Mouse (Mus musculus): Measurements from ENCODE around the gene Psmc6. TPM values are rescaled to one million over a fixed set of nuclear protein-coding genes. Genes with fewer than 3 reads are reported as not detected.

Gene Psmc6
- total and polyA plus RNA-seq, 3 experiments, result 11.5 to 319 (median 223) TPM

DNA sequence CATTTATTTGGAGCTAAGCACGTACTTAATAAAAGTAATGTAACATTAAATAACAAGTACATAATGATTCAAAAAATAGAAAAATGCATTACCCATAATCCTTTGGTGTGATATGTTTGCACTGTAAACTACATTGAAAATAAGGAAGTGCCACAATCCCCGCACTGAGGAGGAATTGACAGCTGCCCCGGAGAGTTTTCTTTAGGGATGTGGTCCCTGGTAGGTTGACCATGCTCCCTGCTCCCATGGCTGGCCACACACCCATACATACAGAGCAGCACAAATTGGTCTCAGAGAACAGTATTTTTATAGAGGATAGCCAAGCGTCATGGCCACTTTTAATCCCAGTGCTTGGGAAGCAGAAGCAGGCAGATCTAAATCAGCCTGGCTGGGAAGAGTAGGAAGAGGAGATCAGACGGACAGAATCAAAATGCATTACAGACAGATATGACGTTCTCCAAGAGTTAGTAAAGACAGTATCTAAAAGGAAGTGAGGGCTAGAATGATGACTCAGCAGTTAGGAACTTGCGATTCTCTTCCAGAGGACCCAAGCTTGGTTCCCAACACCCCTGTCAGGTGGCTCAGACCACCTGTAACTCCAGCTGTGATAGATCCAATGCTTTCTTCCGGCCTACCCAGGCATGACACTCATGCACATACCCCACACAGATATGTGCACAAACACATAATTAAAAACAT is 21.8 kb upstream of the Psmc6 start:
- TF ChIP-seq GATA1 (IDR thresholded peaks at IDR 0.05; ENCODE audit: borderline replicate concordance, low read length), result no peak

GRCm38 (mm10) chr14:45309646-45310045 is 19.9 kb upstream of the Psmc6 start:
- H3K36me3 ChIP-seq (replicated peaks), result peaks cover 78% of the 10 kb centered on the region
- no peak for TF ChIP-seq GATA2 (IDR thresholded peaks at IDR 0.05; ENCODE audit: borderline replicate concordance, low read depth, low read length)
- no peaks in the 10 kb centered on the region for H3K27me3 ChIP-seq (ENCODE audit: insufficient read depth, low read length)
- ATAC-seq (ENCODE audit: extremely low read depth, insufficient number of reproducible peaks, low FRiP score, poor library complexity, severe bottlenecking) (no peak), DNase-seq (ENCODE audit: low spot score) (no peak)
- H3K4me3 ChIP-seq (ENCODE audit: low read depth, low read length), result peak overlapping the region; percentile 49; the same call in 1 of the 2 replicates
- H3K9me3 ChIP-seq (replicated peaks), result no peaks in the 10 kb centered on the region
- peaks cover 63% of the 10 kb centered on the region for H3K4me1 ChIP-seq (ENCODE audit: insufficient read depth, low read depth, low read length)

More for the DNA sequence above, 21.8 kb upstream of the Psmc6 start:
- no peak for DNase-seq (ENCODE audit: low spot score)
- peaks cover 45% of the 10 kb centered on the region for H3K4me1 ChIP-seq (ENCODE audit: insufficient read depth, low read depth, low read length)
- no peaks in the 10 kb centered on the region for H3K27me3 ChIP-seq (ENCODE audit: insufficient read depth, low read length)
- H3K9me3 ChIP-seq (replicated peaks), result no peaks in the 10 kb centered on the region
- ATAC-seq (ENCODE audit: extremely low read depth, insufficient number of reproducible peaks, low FRiP score, poor library complexity, severe bottlenecking), result peak; percentile 49; the same call in 1 of the 2 replicates
- H3K4me3 ChIP-seq (ENCODE audit: low read depth, low read length), result no peak overlapping the region; the same call in 1 of the 2 replicates
- peaks cover 80% of the 10 kb centered on the region for H3K36me3 ChIP-seq (replicated peaks)

DNA sequence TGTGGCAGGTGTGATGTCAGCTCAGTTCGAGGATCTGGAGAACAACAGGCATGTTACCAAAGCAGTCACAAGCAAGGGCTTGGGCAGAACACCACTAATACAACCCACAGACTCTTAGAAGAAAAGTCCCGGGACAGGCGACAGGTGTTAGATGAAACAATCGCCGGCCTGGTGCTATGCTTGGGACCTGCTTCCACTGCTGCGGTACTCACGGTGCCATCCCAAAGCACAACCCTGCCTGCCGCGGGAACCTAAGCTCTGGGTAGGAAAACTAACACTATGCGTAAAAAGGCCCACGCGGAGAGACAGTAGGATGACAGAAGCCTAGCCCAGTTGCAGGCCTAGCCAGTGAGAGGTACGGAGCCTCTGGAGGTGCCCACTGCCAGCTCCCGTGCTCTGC is 19.5 kb upstream of the Psmc6 start:
- peaks cover 63% of the 10 kb centered on the region for H3K4me1 ChIP-seq (ENCODE audit: insufficient read depth, low read depth, low read length)
- TF ChIP-seq CTCF (IDR thresholded peaks at IDR 0.05; ENCODE audit: low read depth, low read length) (no peak), GATA1 (IDR thresholded peaks at IDR 0.05; ENCODE audit: borderline replicate concordance, low read length) (no peak), POLR2AphosphoS5 (IDR thresholded peaks at IDR 0.05; ENCODE audit: insufficient replicate concordance, low read depth, low read length) (no peak), GATA2 (IDR thresholded peaks at IDR 0.05; ENCODE audit: borderline replicate concordance, low read depth, low read length) (no peak), TAL1 (conservative IDR thresholded peaks at IDR 0.05; ENCODE audit: low read depth, low read length) (no peak)
- no peaks in the 10 kb centered on the region for H3K27me3 ChIP-seq (ENCODE audit: insufficient read depth, low read length)
- peaks cover 74% of the 10 kb centered on the region for H3K36me3 ChIP-seq (replicated peaks)
- no peak for ATAC-seq (ENCODE audit: extremely low read depth, insufficient number of reproducible peaks, low FRiP score, poor library complexity, severe bottlenecking)
- no peaks in the 10 kb centered on the region for H3K9me3 ChIP-seq (replicated peaks)
- DNase-seq (ENCODE audit: low spot score), result no peak
- H3K4me3 ChIP-seq (ENCODE audit: low read depth, low read length), result peak overlapping the region; percentile 9; the same call in 1 of the 2 replicates

DNA sequence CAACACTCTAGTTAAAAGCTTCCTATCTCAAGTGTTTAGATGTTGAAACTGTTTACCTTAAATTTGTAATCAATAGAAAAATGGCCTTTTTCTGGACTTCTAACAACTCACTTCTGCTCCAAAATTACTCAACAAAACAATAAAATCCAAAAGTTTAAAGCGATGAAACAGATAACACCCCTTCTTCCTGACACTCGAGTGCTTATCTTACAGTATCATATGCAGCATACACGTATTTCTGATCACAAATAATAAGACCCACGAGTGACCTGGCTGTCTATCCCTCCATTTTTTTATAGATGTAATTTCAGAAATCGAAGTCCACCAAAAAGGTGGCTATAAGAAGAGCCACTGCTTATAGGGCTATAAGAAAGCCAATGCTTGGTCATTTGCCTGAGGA is 12.7 kb upstream of the Psmc6 start:
- Histone ChIP-seq H3K9me3 (replicated peaks) (no peaks in the 10 kb centered on the region), H3K36me3 (replicated peaks) (peaks cover 28% of the 10 kb centered on the region), H3K27me3 (ENCODE audit: insufficient read depth, low read length) (no peaks in the 10 kb centered on the region), H3K4me3 (ENCODE audit: low read depth, low read length) (peak overlapping the region; percentile 97), H3K4me1 (ENCODE audit: insufficient read depth, low read depth, low read length) (peaks cover 62% of the 10 kb centered on the region)
- no peak for DNase-seq (ENCODE audit: low spot score)
- ATAC-seq (ENCODE audit: extremely low read depth, insufficient number of reproducible peaks, low FRiP score, poor library complexity, severe bottlenecking), result no peak
- TF ChIP-seq GATA1 (IDR thresholded peaks at IDR 0.05; ENCODE audit: borderline replicate concordance, low read length) (no peak), CTCF (IDR thresholded peaks at IDR 0.05; ENCODE audit: low read depth, low read length) (no peak), POLR2AphosphoS5 (IDR thresholded peaks at IDR 0.05; ENCODE audit: insufficient replicate concordance, low read depth, low read length) (no peak), TAL1 (conservative IDR thresholded peaks at IDR 0.05; ENCODE audit: low read depth, low read length) (no peak), GATA2 (IDR thresholded peaks at IDR 0.05; ENCODE audit: borderline replicate concordance, low read depth, low read length) (no peak)

DNA sequence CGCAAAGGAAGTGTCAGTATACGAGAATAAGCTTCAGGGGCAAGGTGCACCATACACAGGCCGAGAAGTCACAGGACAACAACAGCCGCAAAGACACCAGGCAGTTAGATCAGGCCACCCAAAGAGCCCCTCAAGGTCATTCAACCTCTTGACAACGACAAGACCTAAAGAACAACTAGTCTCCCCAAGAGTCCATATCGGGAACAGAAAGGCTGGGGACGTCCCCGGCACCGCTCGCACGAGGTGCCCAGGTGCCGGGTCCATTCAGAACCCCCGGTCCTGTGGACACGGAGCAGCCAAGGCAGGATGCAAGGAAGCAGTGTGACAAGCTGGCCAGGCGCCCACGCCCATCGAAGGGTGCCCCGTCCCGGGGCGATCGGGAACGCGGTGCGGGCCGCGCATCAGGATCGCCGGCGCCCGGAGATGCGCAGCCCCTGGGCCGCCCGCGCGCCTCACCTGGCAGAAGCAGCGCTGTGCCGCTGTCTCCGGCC is 11.6 kb upstream of the Psmc6 start:
- Histone ChIP-seq H3K9me3 (replicated peaks) (no peaks in the 10 kb centered on the region), H3K4me3 (ENCODE audit: low read depth, low read length) (peak overlapping the region; percentile 97), H3K4me1 (ENCODE audit: insufficient read depth, low read depth, low read length) (peaks cover 66% of the 10 kb centered on the region), H3K36me3 (replicated peaks) (peaks cover 21% of the 10 kb centered on the region), H3K27me3 (ENCODE audit: insufficient read depth, low read length) (no peaks in the 10 kb centered on the region)
- DNase-seq (ENCODE audit: low spot score) (no peak), ATAC-seq (ENCODE audit: extremely low read depth, insufficient number of reproducible peaks, low FRiP score, poor library complexity, severe bottlenecking) (no peak)
- no peak for TF ChIP-seq POLR2AphosphoS5 (IDR thresholded peaks at IDR 0.05; ENCODE audit: insufficient replicate concordance, low read depth, low read length)
- no peak for TF ChIP-seq CTCF (IDR thresholded peaks at IDR 0.05; ENCODE audit: low read depth, low read length)
- TF ChIP-seq TAL1 (conservative IDR thresholded peaks at IDR 0.05; ENCODE audit: low read depth, low read length), result no peak
- TF ChIP-seq GATA1 (IDR thresholded peaks at IDR 0.05; ENCODE audit: borderline replicate concordance, low read length), result no peak
- no peak for TF ChIP-seq GATA2 (IDR thresholded peaks at IDR 0.05; ENCODE audit: borderline replicate concordance, low read depth, low read length)

DNA sequence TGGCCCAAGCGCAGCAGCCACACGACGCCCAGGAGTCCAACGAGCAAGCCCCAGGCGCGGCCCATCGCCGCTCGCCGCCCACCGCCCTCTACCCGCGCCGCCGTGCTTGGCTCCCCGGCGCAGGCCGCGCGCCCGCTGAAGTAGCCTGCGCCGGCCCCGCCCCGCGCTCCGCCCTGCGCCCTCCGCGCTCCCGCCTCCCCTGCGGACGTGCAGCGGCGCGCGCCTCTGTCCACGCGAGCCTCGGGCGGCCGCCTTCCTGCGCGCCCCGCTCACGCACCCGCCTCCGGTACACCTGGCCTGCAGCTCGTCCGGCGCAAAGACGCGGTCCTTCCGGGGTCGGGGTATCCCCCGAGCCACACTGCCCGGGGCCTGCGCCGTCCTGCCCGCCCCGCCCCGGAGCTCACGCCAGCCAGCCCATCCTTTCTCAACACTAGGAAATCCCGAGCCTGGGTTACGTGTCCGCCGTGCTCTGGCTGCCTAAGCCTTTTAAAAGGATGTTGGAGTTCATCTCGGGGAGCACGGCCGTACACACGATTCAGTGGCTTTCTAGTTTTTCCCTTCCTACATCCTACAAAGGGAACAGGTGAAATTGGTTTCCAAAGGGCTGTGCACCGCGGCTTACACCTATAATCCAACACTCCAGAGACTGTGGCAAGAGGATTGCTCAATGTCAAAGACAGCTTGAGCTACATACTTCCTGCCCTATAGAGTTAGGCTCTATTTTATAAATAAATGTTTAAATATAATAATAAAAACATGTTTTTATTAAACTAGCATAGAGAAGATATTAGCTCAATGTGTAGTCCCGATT is 11.0 kb upstream of the Psmc6 start, which contains the start of gene Ero1l:
Ero1l (minus strand) TSS at position 346 of the 811 bp plus-strand sequence.
- H3K4me3 ChIP-seq (ENCODE audit: low read depth, low read length), result peak within 1 kb of the TSS; percentile 97
- H3K4me1 ChIP-seq (ENCODE audit: insufficient read depth, low read depth, low read length), result peaks cover 66% of the 10 kb centered on the region
- peaks cover 14% of the 10 kb centered on the region for H3K36me3 ChIP-seq (replicated peaks)
- H3K27me3 ChIP-seq (ENCODE audit: insufficient read depth, low read length), result no peaks in the 10 kb centered on the region
- peak; percentile 9; the same call in 1 of the 2 replicates for ATAC-seq (ENCODE audit: extremely low read depth, insufficient number of reproducible peaks, low FRiP score, poor library complexity, severe bottlenecking)
- TF ChIP-seq GATA2 (IDR thresholded peaks at IDR 0.05; ENCODE audit: borderline replicate concordance, low read depth, low read length) (no peak), POLR2AphosphoS5 (IDR thresholded peaks at IDR 0.05; ENCODE audit: insufficient replicate concordance, low read depth, low read length) (no peak), CTCF (IDR thresholded peaks at IDR 0.05; ENCODE audit: low read depth, low read length) (no peak), TAL1 (conservative IDR thresholded peaks at IDR 0.05; ENCODE audit: low read depth, low read length) (no peak), GATA1 (IDR thresholded peaks at IDR 0.05; ENCODE audit: borderline replicate concordance, low read length) (no peak)
- H3K9me3 ChIP-seq (replicated peaks), result no peaks in the 10 kb centered on the region
- peak; percentile 81 for DNase-seq (ENCODE audit: low spot score)

All from G1E (cell line).